ENCODE assay signal across 17 mouse cellular contexts in genomic region chr16:71511381-71511780, GRCm38 (mm10).
"Had no signal": no experiment of that assay in that cellular context is flagged by ENCODE, and none has a peak within 500 bp of the region (broad histone marks: within the 10 kb centered on the region; RNA-seq: fewer than 3 reads in every experiment).

No protein-coding gene starts in this region.

- H3K27ac ChIP-seq: midbrain, embryonic 10.5 days; midbrain, embryonic 12.5 days; neural tube, embryonic 13.5 days; neural tube, embryonic 15.5 days had no signal

- DNase-seq: lung, adult 18-20 months; lung, embryonic 14.5 days; lung, postnatal 10 days; lung, postnatal 4 days; midbrain, embryonic 14.5 days; retina, postnatal 1 day; right cerebral cortex, adult 18-20 months; right cerebral cortex, postnatal 14 days; spleen, adult 18-20 months; thymus, adult 18-20 months; thymus, postnatal 14 days; thymus, postnatal 36 days had no signal

- H3K4me1 ChIP-seq: midbrain, embryonic 10.5 days; midbrain, embryonic 12.5 days; neural tube, embryonic 13.5 days; neural tube, embryonic 15.5 days had no signal

- H3K4me3 ChIP-seq: midbrain, embryonic 10.5 days; midbrain, embryonic 12.5 days; myocyte; neural tube, embryonic 13.5 days; neural tube, embryonic 15.5 days had no signal
